Mouse (Mus musculus): ENCODE results near the gene Man1a2. TPM values are rescaled to one million over a fixed set of nuclear protein-coding genes. Genes with fewer than 3 reads are reported as not detected.

The Man1a2 gene
- total RNA-seq (2018; cell fraction: chromatin; rRNA removed) = 100 to 1,000 TPM in 1 of 26 experiments, 10 to 100 TPM in 25; 19.0 to 132 (median 63.0) TPM
- 10 to 100 TPM; 15.0 to 30.4 (median 21.7) TPM for total RNA-seq (2018; cell fraction: cytosol; rRNA removed)
- total RNA-seq (2018; cell fraction: nucleus; rRNA removed) = 10 to 100 TPM; 21.9 to 88.3 (median 33.7) TPM
- 16.2 to 40.0 TPM (median 25.0 TPM) in 3 replicates for polyA plus RNA-seq (2018)

DNA sequence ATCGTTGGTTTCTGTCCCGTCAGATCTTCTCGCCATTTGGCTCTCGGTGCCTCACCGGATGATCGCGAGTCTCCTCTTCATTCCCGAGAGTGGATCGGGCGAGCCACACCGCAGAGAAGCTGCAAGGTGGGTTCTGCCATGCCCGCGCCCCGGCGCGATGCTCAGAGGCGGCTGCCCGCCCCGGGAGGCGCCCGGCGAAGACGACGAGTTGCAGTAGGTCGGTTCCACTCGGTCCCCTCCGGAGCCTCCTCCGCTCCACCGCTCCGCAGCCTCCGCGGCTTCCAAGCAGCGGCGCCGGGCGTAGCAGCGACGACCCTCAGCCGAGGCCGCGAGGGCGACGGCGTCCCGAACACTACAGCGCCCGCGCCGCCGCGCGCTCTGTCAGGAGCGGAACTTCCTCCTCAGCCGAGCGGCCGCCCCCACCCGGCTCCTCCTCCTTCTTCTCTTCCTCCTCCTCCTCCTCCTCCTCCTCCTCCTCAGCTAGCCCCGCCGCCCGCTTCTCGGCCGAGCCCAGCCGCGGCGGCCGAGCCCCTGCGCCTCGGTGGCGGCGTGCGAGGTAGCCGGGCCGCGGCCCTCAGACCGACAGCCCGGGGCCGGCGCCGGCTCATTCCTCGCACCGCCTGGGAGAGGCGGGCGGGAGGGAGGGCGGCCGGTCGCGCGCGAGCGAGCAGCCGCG, at the start of gene Man1a2:
TSS of gene Man1a2 (minus strand) at position 417 of the 676 bp plus-strand sequence.
- peak within 1 kb of the TSS; percentile 62 for H3K4me3 ChIP-seq (ENCODE audit: inconsistent target)
- H3K27ac ChIP-seq = peak within 1 kb of the TSS; percentile 44
- peaks cover 47% of the 10 kb centered on the region for H3K79me2 ChIP-seq (ENCODE audit: inconsistent target)
- under 1% methylated on average over 39 of the region's 92 CpGs for WGBS (ENCODE audit: missing documents)
- H3K36me3 ChIP-seq (ENCODE audit: inconsistent target) = no peaks in the 10 kb centered on the region

DNA sequence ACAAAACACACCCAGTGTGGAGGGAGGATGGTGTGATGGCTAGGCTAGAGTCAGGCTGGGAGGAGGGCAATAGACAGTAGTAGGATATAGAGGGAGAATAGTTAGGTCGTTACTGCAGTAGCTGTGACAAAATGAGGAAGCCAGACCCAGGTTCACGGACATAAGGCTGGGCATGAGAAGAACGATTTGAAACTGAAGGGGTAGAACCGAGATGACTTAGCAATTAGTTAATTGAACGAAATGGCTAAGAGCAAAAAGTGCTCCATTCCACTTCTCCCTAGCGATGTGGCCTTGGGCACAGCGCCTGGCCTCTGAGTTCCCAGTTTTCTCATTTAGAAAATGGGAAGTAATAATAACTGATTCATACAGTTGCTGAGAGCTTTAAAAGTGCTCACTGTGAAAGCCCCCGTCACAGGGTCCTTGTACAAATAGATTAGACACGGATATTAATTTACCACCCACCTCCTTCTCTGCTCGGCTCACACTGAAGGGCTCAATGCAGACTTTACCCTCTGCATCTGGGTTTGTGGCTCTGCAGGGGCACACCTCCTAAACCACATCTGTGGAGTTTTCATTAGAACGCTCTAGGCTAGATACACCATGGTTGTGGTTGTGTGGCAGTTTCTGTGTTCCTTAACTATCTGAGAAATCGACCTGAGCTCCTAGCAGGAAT, 49.3 kb upstream of the Man1a2 start:
- 8% methylated on average over 12 of the region's 12 CpGs for WGBS (ENCODE audit: missing documents)
- H3K27ac ChIP-seq = no peak overlapping the region
- no peak overlapping the region for H3K4me3 ChIP-seq (ENCODE audit: inconsistent target)
- no peaks in the 10 kb centered on the region for H3K36me3 ChIP-seq (ENCODE audit: inconsistent target)
- no peaks in the 10 kb centered on the region for H3K79me2 ChIP-seq (ENCODE audit: inconsistent target)

DNA sequence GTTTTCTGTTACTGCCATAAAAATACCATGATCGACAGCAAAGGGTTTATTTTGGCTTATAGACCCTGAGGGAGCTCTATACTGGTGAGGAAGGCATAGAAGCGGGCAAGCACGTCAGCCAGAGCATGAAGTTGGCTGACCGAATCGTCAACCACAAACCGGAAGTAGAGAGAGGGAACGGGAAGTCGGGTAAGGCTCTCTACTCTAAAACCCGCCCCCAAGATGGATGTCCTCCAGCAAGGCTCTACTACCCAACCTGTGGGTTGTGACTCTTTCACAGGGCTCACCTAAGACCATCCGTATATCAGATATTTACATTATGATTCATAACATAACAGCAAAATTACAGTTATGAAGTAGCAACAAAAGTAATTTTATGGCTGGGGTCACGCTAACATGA, 46.6 kb upstream of the Man1a2 start:
- H3K27ac ChIP-seq = no peak overlapping the region
- no peaks in the 10 kb centered on the region for H3K36me3 ChIP-seq (ENCODE audit: inconsistent target)
- WGBS (ENCODE audit: missing documents) = 77% methylated on average over 11 of the region's 11 CpGs
- no peak overlapping the region for H3K4me3 ChIP-seq (ENCODE audit: inconsistent target)
- H3K79me2 ChIP-seq (ENCODE audit: inconsistent target) = no peaks in the 10 kb centered on the region

DNA sequence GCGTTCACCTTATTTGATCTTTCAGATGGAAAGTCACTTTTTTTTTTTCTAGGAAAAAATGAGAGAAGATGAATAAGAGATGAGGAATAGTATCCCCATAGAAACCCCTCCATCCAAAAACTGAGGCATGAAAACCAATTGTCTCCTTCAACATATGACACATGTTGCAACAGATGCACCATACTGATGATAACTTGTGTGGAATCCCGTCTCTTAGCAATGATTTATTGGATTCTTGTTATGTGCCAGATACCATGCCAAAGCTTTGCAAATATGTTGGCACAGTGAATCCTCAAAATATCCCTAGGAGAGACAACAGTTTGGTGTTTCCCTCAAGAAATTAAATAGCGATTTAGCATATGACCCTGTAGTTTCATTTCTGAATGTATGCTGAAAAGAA, 46.0 kb upstream of the Man1a2 start:
- H3K36me3 ChIP-seq (ENCODE audit: inconsistent target) = no peaks in the 10 kb centered on the region
- no peak overlapping the region for H3K27ac ChIP-seq
- no peak overlapping the region for H3K4me3 ChIP-seq (ENCODE audit: inconsistent target)
- H3K79me2 ChIP-seq (ENCODE audit: inconsistent target) = no peaks in the 10 kb centered on the region
- WGBS (ENCODE audit: missing documents) = 100% methylated on average over 3 of the region's 3 CpGs

DNA sequence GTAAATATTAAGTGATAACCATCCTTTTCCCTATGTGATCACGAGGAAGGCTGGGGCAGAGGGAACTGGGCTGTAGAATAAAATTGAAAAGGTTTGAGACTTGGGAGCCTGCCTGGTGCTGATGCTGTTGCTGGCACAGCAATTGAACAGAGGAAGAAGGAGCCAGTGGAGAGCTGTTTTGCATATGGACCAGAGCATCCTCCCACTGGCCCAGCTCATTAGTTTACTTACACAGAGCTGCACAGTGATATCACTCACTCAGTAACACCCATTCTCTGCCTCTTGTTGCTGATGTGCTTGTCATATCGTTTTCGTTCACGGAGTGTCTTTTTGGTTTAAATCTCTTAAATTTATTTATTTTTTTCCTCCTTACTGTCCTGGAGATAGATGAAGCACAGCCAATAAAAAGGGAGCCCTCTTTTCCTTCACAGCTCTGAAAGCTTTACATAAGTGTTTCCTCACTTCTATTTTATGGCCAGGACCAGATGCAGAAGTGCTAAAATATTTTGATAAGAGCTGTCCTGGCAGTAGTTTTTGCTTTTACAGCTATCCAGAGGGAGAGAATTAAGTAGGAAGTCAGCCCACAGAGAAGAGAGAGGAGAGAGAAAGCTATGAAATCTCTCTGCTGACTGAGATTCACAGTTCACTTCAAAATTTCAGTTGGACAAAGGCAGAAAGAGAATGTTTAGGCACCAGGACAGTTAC, 42.9 kb upstream of the Man1a2 start:
- Histone ChIP-seq H3K79me2 (ENCODE audit: inconsistent target) (no peaks in the 10 kb centered on the region), H3K4me3 (ENCODE audit: inconsistent target) (no peak overlapping the region), H3K27ac (no peak overlapping the region), H3K36me3 (ENCODE audit: inconsistent target) (no peaks in the 10 kb centered on the region)
- 98% methylated on average over 4 of the region's 4 CpGs for WGBS (ENCODE audit: missing documents)

DNA sequence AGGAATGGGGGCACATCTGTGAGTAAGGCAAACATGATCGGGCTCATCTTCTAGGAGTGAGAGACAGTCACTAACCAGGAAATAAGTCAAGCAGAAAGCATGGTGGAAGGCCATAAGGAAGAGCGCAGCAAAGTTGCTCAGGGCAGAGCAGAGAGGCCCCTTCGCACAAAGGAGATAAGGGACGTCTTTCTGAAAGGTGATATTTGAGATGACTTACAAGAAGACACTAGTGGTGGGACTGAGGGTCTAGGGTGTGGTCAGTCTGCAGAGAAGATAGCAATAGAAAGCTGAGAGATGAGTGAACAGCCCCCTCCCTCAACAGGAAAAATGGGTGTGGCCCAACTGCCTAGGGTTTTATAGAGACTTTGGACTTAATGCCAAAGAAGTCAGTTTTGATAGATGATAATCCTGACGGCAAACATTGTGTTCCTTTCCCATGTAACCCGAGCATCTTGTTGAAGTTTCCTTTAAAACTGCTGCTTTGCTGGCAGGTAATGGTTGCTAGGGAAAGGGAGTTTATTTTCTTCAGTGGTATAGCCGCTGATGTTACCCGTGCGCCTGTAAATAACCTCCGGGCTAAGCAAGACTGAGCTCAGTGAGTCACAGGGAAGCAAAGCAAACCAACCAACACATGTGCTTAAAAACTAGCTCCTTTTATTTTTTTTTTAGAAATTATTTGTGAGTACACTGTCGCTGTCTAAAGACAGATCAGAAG, 40.8 kb upstream of the Man1a2 start:
- H3K4me3 ChIP-seq (ENCODE audit: inconsistent target) = no peak overlapping the region
- no peaks in the 10 kb centered on the region for H3K36me3 ChIP-seq (ENCODE audit: inconsistent target)
- H3K27ac ChIP-seq = no peak overlapping the region
- H3K79me2 ChIP-seq (ENCODE audit: inconsistent target) = no peaks in the 10 kb centered on the region
- 94% methylated on average over 11 of the region's 11 CpGs for WGBS (ENCODE audit: missing documents)

DNA sequence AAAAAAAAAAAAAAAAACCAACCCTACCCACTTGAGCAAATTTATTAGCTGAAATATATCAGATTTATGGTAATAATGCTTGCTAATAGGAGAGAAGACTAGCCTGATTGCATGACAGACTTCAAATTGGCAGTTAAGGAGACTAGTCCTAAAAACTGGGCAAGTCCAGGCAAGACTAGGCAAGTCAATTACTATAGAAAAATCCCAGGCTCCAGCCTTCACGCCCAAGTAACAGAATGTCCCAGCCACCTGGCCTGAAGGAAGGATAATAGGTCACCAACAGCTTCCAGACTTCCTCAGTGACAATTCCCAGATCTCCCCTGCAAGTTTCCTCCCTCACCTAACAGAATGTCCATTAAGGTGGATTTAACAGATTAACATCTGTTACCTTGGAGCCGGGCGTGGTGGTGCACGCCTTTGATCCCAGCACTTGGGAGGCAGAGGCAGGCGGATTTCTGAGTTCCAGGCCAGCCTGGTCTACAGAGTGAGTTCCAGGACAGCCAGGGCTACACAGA, 35.5 kb upstream of the Man1a2 start:
- Histone ChIP-seq H3K79me2 (ENCODE audit: inconsistent target) (no peaks in the 10 kb centered on the region), H3K4me3 (ENCODE audit: inconsistent target) (no peak overlapping the region), H3K36me3 (ENCODE audit: inconsistent target) (no peaks in the 10 kb centered on the region), H3K27ac (no peak overlapping the region)
- 100% methylated on average over 4 of the region's 5 CpGs for WGBS (ENCODE audit: missing documents)

DNA sequence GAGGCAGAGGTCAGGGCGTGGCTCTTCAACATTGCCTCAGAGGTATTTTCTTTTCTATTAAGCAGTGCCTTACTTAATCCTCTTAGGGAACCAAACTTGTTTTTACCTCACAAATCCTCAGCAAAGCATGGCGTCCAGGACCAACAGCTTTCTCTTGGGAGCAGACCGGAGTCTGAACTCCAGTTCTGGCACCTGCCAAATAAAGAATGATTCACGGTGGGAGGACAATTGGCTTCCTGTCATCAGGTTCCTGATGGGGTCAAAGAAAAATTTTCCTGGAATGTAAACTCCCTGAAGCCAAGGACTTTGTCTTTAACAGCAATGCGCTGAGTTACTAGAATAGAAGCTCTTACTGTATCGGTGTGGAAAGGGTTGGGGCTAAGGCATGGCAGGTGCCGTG, 30.9 kb upstream of the Man1a2 start:
- no peak overlapping the region for H3K27ac ChIP-seq
- no peaks in the 10 kb centered on the region for H3K36me3 ChIP-seq (ENCODE audit: inconsistent target)
- WGBS (ENCODE audit: missing documents) = 93% methylated on average over 7 of the region's 7 CpGs
- no peaks in the 10 kb centered on the region for H3K79me2 ChIP-seq (ENCODE audit: inconsistent target)
- H3K4me3 ChIP-seq (ENCODE audit: inconsistent target) = no peak overlapping the region

DNA sequence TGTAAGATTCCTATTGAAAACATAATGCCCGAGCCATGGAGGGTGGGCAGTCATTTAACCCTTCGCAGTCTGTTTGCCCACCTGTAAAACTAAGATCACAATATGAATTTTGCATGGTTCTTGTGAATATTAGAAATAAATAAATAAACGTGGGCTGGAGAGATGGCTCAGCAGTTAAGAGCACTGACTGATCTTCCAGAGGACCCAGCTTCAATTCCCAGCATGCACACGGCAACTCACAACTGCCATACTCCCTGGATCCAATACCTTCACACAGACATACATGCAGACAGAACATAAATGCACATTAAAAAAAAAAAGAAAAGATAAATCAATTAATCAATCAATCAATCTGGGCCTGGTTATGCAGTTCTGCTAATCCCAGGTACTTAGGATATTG, 30.1 kb upstream of the Man1a2 start:
- Histone ChIP-seq H3K4me3 (ENCODE audit: inconsistent target) (no peak overlapping the region), H3K27ac (no peak overlapping the region), H3K36me3 (ENCODE audit: inconsistent target) (no peaks in the 10 kb centered on the region), H3K79me2 (ENCODE audit: inconsistent target) (no peaks in the 10 kb centered on the region)
- 88% methylated on average over 4 of the region's 4 CpGs for WGBS (ENCODE audit: missing documents)

DNA sequence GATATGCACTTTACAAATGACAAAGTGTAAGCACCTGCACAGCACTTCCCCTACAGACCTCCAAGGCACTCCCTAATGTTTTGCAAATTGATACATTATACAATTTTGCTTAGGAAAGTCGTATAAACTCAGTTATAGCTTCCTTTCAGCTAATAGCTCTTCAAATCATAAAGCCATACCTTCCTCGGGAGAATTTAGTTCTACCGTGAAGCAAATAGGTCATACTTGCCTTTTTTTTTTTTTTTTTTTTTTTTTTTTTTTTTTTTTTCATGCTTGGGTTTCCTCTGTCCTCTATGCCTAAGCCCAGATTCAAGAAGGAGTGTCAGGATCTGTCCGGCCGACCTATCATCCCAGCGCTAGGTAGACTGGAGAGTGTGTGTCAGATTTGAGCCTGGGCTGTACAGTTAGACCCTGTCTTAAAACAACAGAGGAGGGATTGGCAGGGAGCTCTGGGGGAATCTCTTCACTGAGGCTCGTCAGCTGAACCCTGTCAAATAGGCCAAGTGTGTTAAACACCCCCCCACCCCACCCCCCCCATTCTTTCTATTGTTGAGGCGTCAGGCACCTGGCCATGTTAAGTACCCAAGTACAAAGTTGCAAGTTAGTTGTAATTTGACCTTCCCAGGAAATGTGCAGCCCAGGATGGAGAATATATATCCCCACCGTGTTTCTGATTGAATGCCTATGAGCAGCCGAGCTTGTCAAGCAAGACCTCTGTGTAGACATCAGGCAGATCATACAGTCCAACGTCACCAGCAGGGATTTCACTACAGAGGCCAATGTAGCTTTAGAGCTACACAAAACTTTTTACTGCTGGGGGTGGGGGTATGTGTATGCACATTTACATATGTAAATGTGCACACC, 28.1 kb upstream of the Man1a2 start:
- H3K27ac ChIP-seq = no peak overlapping the region
- 90% methylated on average over 10 of the region's 11 CpGs for WGBS (ENCODE audit: missing documents)
- H3K79me2 ChIP-seq (ENCODE audit: inconsistent target) = no peaks in the 10 kb centered on the region
- no peaks in the 10 kb centered on the region for H3K36me3 ChIP-seq (ENCODE audit: inconsistent target)
- no peak overlapping the region for H3K4me3 ChIP-seq (ENCODE audit: inconsistent target)

DNA sequence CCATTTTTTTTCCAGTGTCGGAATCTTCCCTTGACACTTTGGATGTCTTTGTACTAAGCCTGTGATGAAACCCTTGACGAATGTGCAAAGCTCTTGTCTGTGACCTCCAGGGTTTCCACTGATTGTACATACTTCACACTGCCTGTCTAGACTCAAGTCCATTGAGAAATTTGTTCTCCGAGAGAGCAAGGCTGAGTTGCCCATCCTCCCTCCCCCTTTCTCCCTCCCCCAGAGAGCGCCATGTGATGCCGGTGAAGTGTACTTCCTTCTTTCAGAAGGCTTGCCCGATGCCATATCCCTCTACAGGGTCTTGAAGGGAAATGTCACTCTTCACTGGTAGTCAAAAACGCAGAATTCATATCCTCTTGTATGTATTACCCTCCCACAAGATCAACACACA, 26.8 kb upstream of the Man1a2 start:
- H3K4me3 ChIP-seq (ENCODE audit: inconsistent target) = no peak overlapping the region
- H3K27ac ChIP-seq = no peak overlapping the region
- 23% methylated on average over 7 of the region's 7 CpGs for WGBS (ENCODE audit: missing documents)
- no peaks in the 10 kb centered on the region for H3K79me2 ChIP-seq (ENCODE audit: inconsistent target)
- H3K36me3 ChIP-seq (ENCODE audit: inconsistent target) = no peaks in the 10 kb centered on the region

DNA sequence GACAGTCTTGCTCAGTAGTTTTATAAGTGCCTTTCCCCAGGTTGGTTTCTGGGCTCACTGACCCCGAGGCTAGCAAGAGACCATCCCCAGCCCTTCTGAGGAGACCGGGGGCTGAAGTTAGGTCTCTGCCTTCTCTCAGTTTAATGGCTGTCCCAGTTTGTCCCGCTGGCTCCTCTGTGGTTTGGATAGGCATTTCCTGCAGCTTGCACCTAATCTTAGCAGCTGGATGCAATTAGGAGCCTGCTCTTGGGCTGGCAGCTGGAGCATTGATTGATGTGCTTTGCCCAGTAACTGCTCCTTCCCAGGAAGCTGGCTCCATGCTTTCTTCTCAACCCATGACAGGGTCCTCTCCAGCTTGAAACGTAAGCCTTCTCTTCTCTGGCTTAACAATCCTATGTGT, 26.2 kb upstream of the Man1a2 start:
- WGBS (ENCODE audit: missing documents) = 81% methylated on average over 4 of the region's 4 CpGs
- no peak overlapping the region for H3K27ac ChIP-seq
- no peaks in the 10 kb centered on the region for H3K36me3 ChIP-seq (ENCODE audit: inconsistent target)
- H3K4me3 ChIP-seq (ENCODE audit: inconsistent target) = no peak overlapping the region
- H3K79me2 ChIP-seq (ENCODE audit: inconsistent target) = no peaks in the 10 kb centered on the region

DNA sequence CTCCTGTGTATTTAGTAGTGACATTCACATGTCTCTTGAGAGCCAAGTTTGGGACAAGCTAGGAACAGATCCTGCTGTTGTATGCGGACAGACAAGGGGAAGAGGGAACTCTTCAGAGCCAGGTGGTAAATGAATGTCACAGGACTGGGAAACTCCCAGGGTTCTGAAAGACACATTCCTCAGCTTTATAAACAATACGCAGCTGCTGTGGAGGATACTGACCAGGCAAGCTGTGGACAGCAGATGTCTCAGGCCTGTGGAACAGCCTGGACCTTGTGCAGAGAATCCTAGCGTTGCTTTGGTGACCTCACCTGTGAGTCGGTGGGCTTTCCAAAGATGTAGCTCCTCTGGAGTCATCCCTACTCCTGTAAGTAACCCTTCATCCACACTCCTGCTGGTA, 21.8 kb upstream of the Man1a2 start:
- Histone ChIP-seq H3K36me3 (ENCODE audit: inconsistent target) (no peaks in the 10 kb centered on the region), H3K79me2 (ENCODE audit: inconsistent target) (no peaks in the 10 kb centered on the region), H3K27ac (no peak overlapping the region), H3K4me3 (ENCODE audit: inconsistent target) (no peak overlapping the region)
- WGBS (ENCODE audit: missing documents) = 89% methylated on average over 4 of the region's 4 CpGs

Measured in macrophage (primary cell).